Mouse (Mus musculus): ENCODE measurements at regions not wholly inside any gene's neighbourhood (a gene's known extent, or its start where the extent isn't known, plus 50 kb on each side); places are given as distances from the start of the nearest gene placed in this dataset.

DNA sequence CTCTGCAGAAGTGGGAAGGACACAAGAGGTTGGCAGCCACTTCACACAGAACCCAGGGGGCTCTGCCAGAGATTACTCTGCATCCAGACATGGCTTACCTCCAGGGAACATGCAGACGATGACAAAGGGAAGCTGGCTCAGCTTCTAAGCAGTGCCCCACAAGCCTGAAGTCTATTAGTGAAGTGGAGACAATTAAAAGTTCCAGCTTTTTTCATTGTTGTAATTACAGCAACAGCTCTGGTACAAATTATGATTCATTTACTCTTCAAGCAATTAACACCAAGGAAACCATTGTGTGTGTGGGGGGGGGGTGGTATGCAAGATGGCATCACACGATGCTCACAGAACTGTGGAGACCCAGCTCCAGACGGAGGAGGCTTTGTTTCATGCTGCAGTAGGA, 66.3 kb upstream of the Ado start:
- H3K36me3 ChIP-seq (ENCODE audit: control insufficient read depth, insufficient read depth, low read length): no peaks in the 10 kb centered on the region
- H3K27me3 ChIP-seq (ENCODE audit: control insufficient read depth, insufficient read depth, low read length): no peaks in the 10 kb centered on the region
- no peaks in the 10 kb centered on the region for H3K4me1 ChIP-seq (ENCODE audit: control insufficient read depth, insufficient read depth, insufficient read length, low read length)
- whole genome bisulfite sequencing: 71% methylated on average over 3 of the region's 3 CpGs
- H3K4me3 ChIP-seq (ENCODE audit: low read depth, low read length): no peak overlapping the region
- no peak for TF ChIP-seq CTCF (IDR thresholded peaks at IDR 0.05; ENCODE audit: extremely low read depth, insufficient read length, insufficient replicate concordance, low read depth, low read length)
- no peak for TF ChIP-seq POLR2A (IDR thresholded peaks at IDR 0.05; ENCODE audit: low read depth, low read length)
- H3K27ac ChIP-seq (ENCODE audit: insufficient read depth, low read depth, low read length): no peak overlapping the region

DNA sequence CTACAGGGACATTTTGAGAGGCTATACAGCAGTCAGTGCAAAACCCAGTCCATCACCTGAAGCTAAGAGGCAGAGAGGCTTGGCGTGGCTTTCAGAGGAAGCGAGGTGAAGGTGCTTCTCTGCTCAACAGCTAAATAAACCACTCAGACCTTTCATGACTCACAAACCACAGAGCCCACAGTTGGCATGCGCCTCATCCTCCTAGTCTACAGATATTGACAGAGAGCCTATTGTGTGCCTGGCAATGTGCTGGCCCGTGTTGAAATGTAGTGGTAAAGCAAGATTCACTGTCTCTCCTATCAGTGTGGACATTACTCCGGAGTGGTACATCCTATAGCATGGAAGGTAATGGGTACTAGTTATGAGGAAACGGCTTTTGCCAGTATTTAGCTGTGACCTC, 61.9 kb upstream of the Ado start:
- 76% methylated on average over 6 of the region's 6 CpGs for WGBS
- TF ChIP-seq POLR2A (IDR thresholded peaks at IDR 0.05; ENCODE audit: low read depth, low read length) (no peak), CTCF (IDR thresholded peaks at IDR 0.05; ENCODE audit: extremely low read depth, insufficient read length, insufficient replicate concordance, low read depth, low read length) (no peak)
- no peaks in the 10 kb centered on the region for H3K27me3 ChIP-seq (ENCODE audit: control insufficient read depth, insufficient read depth, low read length)

GRCm38 (mm10) chr10:67608033-67608432, 59.3 kb upstream of the Ado start:
- Histone ChIP-seq H3K36me3 (ENCODE audit: control insufficient read depth, insufficient read depth, low read length) (no peaks in the 10 kb centered on the region), H3K27me3 (ENCODE audit: control insufficient read depth, insufficient read depth, low read length) (no peaks in the 10 kb centered on the region), H3K27ac (ENCODE audit: insufficient read depth, low read depth, low read length) (no peak overlapping the region), H3K4me1 (ENCODE audit: control insufficient read depth, insufficient read depth, insufficient read length, low read length) (no peaks in the 10 kb centered on the region), H3K4me3 (ENCODE audit: low read depth, low read length) (no peak overlapping the region)
- WGBS: 26% methylated on average over 5 of the region's 5 CpGs
- TF ChIP-seq POLR2A (IDR thresholded peaks at IDR 0.05; ENCODE audit: low read depth, low read length): no peak
- no peak for TF ChIP-seq CTCF (IDR thresholded peaks at IDR 0.05; ENCODE audit: extremely low read depth, insufficient read length, insufficient replicate concordance, low read depth, low read length)

More for the DNA sequence above, 61.9 kb upstream of the Ado start:
- Histone ChIP-seq H3K4me3 (ENCODE audit: low read depth, low read length) (no peak overlapping the region), H3K4me1 (ENCODE audit: control insufficient read depth, insufficient read depth, insufficient read length, low read length) (no peaks in the 10 kb centered on the region), H3K27ac (ENCODE audit: insufficient read depth, low read depth, low read length) (no peak overlapping the region), H3K36me3 (ENCODE audit: control insufficient read depth, insufficient read depth, low read length) (no peaks in the 10 kb centered on the region)

DNA sequence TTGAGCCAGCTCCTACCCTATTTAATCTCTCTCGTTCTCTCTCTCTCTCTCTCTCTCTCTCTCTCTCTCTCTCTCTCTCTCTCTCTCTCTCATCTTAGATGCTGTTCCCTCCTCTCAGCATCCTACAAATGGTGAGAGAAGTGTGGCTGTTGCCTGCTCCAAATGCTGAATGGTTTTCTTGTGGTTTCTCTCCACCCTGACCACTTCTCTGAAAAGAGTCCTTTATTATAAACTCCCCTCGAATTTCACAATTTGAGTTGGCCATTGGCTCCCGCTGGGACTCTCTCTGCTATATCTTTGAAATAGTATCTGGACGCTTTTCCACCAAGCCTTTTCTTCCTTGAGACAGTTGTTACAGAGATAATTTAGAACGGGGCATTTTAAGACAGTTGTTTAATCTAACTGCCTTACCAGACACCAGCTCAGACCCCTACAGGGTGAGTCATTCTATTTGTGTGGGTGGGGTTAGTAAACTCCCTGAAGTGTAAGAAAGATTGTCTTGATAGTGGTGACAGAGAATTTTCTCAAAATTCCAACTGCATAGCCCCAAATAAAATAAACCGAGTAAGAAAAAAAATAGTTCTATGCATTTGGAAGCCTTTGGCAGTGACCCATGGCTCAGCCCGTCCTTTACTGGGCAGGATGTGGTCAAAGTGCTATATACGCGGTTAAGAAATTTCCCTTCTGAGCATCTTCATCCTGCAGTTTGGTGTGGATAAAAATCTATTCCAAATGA, 58.7 kb upstream of the Ado start:
- Histone ChIP-seq H3K36me3 (ENCODE audit: control insufficient read depth, insufficient read depth, low read length) (no peaks in the 10 kb centered on the region), H3K4me1 (ENCODE audit: control insufficient read depth, insufficient read depth, insufficient read length, low read length) (no peaks in the 10 kb centered on the region), H3K4me3 (ENCODE audit: low read depth, low read length) (no peak overlapping the region), H3K27me3 (ENCODE audit: control insufficient read depth, insufficient read depth, low read length) (no peaks in the 10 kb centered on the region), H3K27ac (ENCODE audit: insufficient read depth, low read depth, low read length) (no peak overlapping the region)
- 58% methylated on average over 9 of the region's 9 CpGs for WGBS
- TF ChIP-seq CTCF (IDR thresholded peaks at IDR 0.05; ENCODE audit: extremely low read depth, insufficient read length, insufficient replicate concordance, low read depth, low read length): no peak
- TF ChIP-seq POLR2A (IDR thresholded peaks at IDR 0.05; ENCODE audit: low read depth, low read length): no peak

- Histone ChIP-seq H3K27me3 (ENCODE audit: control insufficient read depth, insufficient read depth, low read length) (no peaks in the 10 kb centered on the region), H3K27ac (ENCODE audit: insufficient read depth, low read depth, low read length) (no peak overlapping the region), H3K4me3 (ENCODE audit: low read depth, low read length) (no peak overlapping the region), H3K4me1 (ENCODE audit: control insufficient read depth, insufficient read depth, insufficient read length, low read length) (no peaks in the 10 kb centered on the region), H3K36me3 (ENCODE audit: control insufficient read depth, insufficient read depth, low read length) (no peaks in the 10 kb centered on the region)
- WGBS: 84% methylated on average over 1 of the region's 1 CpGs
- no peak for TF ChIP-seq POLR2A (IDR thresholded peaks at IDR 0.05; ENCODE audit: low read depth, low read length)
- no peak for TF ChIP-seq CTCF (IDR thresholded peaks at IDR 0.05; ENCODE audit: extremely low read depth, insufficient read length, insufficient replicate concordance, low read depth, low read length)
Observed at GRCm38 (mm10) chr10:67606739-67607138, 58.0 kb upstream of the Ado start.

GRCm38 (mm10) chr10:67599390-67599789, 50.6 kb upstream of the Ado start:
- no peak overlapping the region for H3K27ac ChIP-seq (ENCODE audit: insufficient read depth, low read depth, low read length)
- no peak overlapping the region for H3K4me3 ChIP-seq (ENCODE audit: low read depth, low read length)
- no peaks in the 10 kb centered on the region for H3K36me3 ChIP-seq (ENCODE audit: control insufficient read depth, insufficient read depth, low read length)
- 89% methylated on average over 7 of the region's 7 CpGs for WGBS
- H3K4me1 ChIP-seq (ENCODE audit: control insufficient read depth, insufficient read depth, insufficient read length, low read length): no peaks in the 10 kb centered on the region
- no peaks in the 10 kb centered on the region for H3K27me3 ChIP-seq (ENCODE audit: control insufficient read depth, insufficient read depth, low read length)
- TF ChIP-seq CTCF (IDR thresholded peaks at IDR 0.05; ENCODE audit: extremely low read depth, insufficient read length, insufficient replicate concordance, low read depth, low read length): no peak
- no peak for TF ChIP-seq POLR2A (IDR thresholded peaks at IDR 0.05; ENCODE audit: low read depth, low read length)

DNA sequence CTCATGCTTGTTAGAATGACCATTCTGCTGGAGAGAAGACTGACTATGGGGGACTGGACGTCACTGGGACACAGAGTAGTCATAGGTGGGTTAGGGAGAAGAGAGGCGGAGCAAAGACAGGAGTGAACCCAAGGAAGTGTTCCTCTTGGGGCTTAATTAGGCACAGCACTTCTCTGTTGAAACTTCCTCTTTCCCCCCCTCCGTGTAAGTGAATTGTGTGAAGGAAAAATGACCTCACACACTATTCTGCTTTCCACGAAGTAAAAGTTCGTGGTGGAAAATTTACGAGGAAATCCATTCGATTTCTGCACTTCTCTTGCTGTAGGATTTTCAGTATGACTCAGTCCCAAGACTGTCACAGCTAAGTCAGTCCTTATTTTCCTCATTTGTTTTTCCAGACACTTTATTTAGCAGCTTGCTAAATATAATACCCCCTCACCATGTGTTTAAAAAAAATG, 49.9 kb upstream of the Ado start:
- no peak for TF ChIP-seq CTCF (IDR thresholded peaks at IDR 0.05; ENCODE audit: extremely low read depth, insufficient read length, insufficient replicate concordance, low read depth, low read length)
- H3K4me3 ChIP-seq (ENCODE audit: low read depth, low read length): no peak overlapping the region
- H3K27ac ChIP-seq (ENCODE audit: insufficient read depth, low read depth, low read length): no peak overlapping the region
- no peaks in the 10 kb centered on the region for H3K4me1 ChIP-seq (ENCODE audit: control insufficient read depth, insufficient read depth, insufficient read length, low read length)
- no peaks in the 10 kb centered on the region for H3K36me3 ChIP-seq (ENCODE audit: control insufficient read depth, insufficient read depth, low read length)
- no peaks in the 10 kb centered on the region for H3K27me3 ChIP-seq (ENCODE audit: control insufficient read depth, insufficient read depth, low read length)
- 67% methylated on average over 7 of the region's 7 CpGs for WGBS

Measured in small intestine, adult 2 months (tissue).